Mouse (Mus musculus) forebrain, embryonic 14.5 days (tissue): ENCODE measurements around the gene Psg19. TPM values are rescaled to one million over a fixed set of nuclear protein-coding genes. Genes with fewer than 3 reads are reported as not detected.
"Not testable (repeated sequence)": the region's sequence is repeated elsewhere in the genome, so short reads cannot be mapped to it uniquely, and the experiment has no call there.

Experiments
- ATAC-seq: fragments of 200-750 bp; cut with Nextera tagmentation; 2 replicates; pipeline ENCODE4 v1.8.0; 2017; ENCODE audit warnings: mild to moderate bottlenecking, moderate library complexity
- DNase-seq: peaks from one replicate; pipeline ENCODE4 v3.0.0-alpha.2; 2015; ENCODE audit warnings: low spot score
- H3K27ac ChIP-seq: fragments of 300-500 bp; sonication (generic); 2 replicates; pipeline ENCODE4 v1.5.1; 2014; ENCODE audit warnings: low read depth, mild to moderate bottlenecking, control low read depth, low read length, moderate library complexity
- H3K27me3 ChIP-seq: fragments of 300-500 bp; sonication (generic); replicated peaks from 2 replicates; pipeline ENCODE4 v1.6.1; 2014; ENCODE audit warnings: low read length, control low read depth, mixed read lengths; ENCODE audit not compliant: control insufficient read depth, insufficient read depth
- H3K36me3 ChIP-seq: fragments of 300-500 bp; sonication (generic); 2 replicates; pipeline ENCODE4 v1.6.1; 2014; ENCODE audit warnings: low read length, control low read depth; ENCODE audit not compliant: control insufficient read depth, insufficient read depth
- H3K4me1 ChIP-seq: fragments of 300-500 bp; sonication (generic); 2 replicates; pipeline ENCODE4 v1.6.1; 2014; ENCODE audit warnings: antibody characterized with exemption, low read length, control low read depth; ENCODE audit not compliant: control insufficient read depth, insufficient read depth
- H3K4me2 ChIP-seq: fragments of 300-500 bp; sonication (generic); 2 replicates; pipeline ENCODE4 v1.6.1; 2014; ENCODE audit warnings: mild to moderate bottlenecking, control low read depth, low read length
- H3K4me3 ChIP-seq: fragments of 300-500 bp; sonication (generic); 2 replicates; pipeline ENCODE4 v1.5.1; 2014; ENCODE audit warnings: low read depth, low read length, control low read depth
- H3K9ac ChIP-seq: fragments of 300-500 bp; sonication (generic); 2 replicates; pipeline ENCODE4 v1.6.1; 2014; ENCODE audit warnings: mild to moderate bottlenecking, low read length, control low read depth, moderate library complexity
- H3K9me3 ChIP-seq: fragments of 300-500 bp; sonication (generic); replicated peaks from 2 replicates; pipeline ENCODE4 v1.6.1; 2016; ENCODE audit warnings: low read length, control low read depth, mixed read lengths; ENCODE audit not compliant: control insufficient read depth
- WGBS: fragments of 180-500 bp; shearing (Covaris S2); extraction: QIAGEN DNeasy Blood & Tissue Kit; methylation state at CpG from one replicate; pipeline ENCODE4 v1.1.7; 2014; 5-methylcytosine and 5-hydroxymethylcytosine counted together
- polyA plus RNA-seq: library from polyadenylated mRNA; unstranded; fragments of >200 nt; fragmentation: Nextera tagmentation; extraction: Ambion mirVana; gene quantifications from 2 replicates; pipeline ENCODE4 v1.2.1, GENCODE M21; 2014

Psg19 gene
- polyA plus RNA-seq, 1 experiment from 2014 or later, result not detected

- H3K4me1 ChIP-seq, H3K27me3 ChIP-seq: not testable (repeated sequence)
Observed at GRCm38 (mm10) chr7:18760152-18760551, 38.2 kb downstream of the Psg19 start.

GRCm38 (mm10) chr7:18749896-18750477, 48.3 kb downstream of the Psg19 start:
- H3K4me1 ChIP-seq, H3K27me3 ChIP-seq, H3K36me3 ChIP-seq, H3K27ac ChIP-seq, H3K9me3 ChIP-seq, H3K4me3 ChIP-seq, H3K4me2 ChIP-seq, H3K9ac ChIP-seq: not testable (repeated sequence)
- peak; percentile 89 for DNase-seq
- 53% methylated on average over 10 of the region's 13 CpGs for WGBS
- peak; percentile 81; the same call in 1 of the 2 replicates for ATAC-seq

More at GRCm38 (mm10) chr7:18760152-18760551, 38.2 kb downstream of the Psg19 start:
- WGBS, result 90% methylated on average over 7 of the region's 7 CpGs
- not testable (repeated sequence) for H3K27ac ChIP-seq, ATAC-seq, DNase-seq, H3K4me2 ChIP-seq, H3K9me3 ChIP-seq, H3K9ac ChIP-seq, H3K4me3 ChIP-seq, H3K36me3 ChIP-seq

GRCm38 (mm10) chr7:18748994-18749895, 49.1 kb downstream of the Psg19 start:
- H3K27me3 ChIP-seq, result peaks cover 10% of the 10 kb centered on the region
- 25% methylated on average over 6 of the region's 6 CpGs for WGBS
- no peaks in the 10 kb centered on the region for H3K36me3 ChIP-seq
- ATAC-seq, result no peak; the same call in 1 of the 2 replicates
- H3K4me2 ChIP-seq, result no peak overlapping the region
- no peak overlapping the region for H3K27ac ChIP-seq
- H3K9ac ChIP-seq, result no peak overlapping the region
- DNase-seq, result no peak
- no peaks in the 10 kb centered on the region for H3K4me1 ChIP-seq
- no peaks in the 10 kb centered on the region for H3K9me3 ChIP-seq
- no peak overlapping the region for H3K4me3 ChIP-seq

GRCm38 (mm10) chr7:18747420-18747819, 50.9 kb downstream of the Psg19 start:
- not testable (repeated sequence) for H3K36me3 ChIP-seq, H3K4me2 ChIP-seq, H3K27ac ChIP-seq, DNase-seq, H3K4me1 ChIP-seq, ATAC-seq, H3K9me3 ChIP-seq, H3K4me3 ChIP-seq, H3K27me3 ChIP-seq, H3K9ac ChIP-seq
- WGBS, result 37% methylated on average over 2 of the region's 2 CpGs

- 8% methylated on average over 20 of the region's 20 CpGs for WGBS
- Histone ChIP-seq H3K27ac (no peak overlapping the region), H3K27me3 (peaks cover 10% of the 10 kb centered on the region), H3K9ac (peak overlapping the region; percentile 49), H3K9me3 (no peaks in the 10 kb centered on the region), H3K4me2 (peak overlapping the region; percentile 42), H3K4me1 (no peaks in the 10 kb centered on the region), H3K4me3 (peak overlapping the region; percentile 21), H3K36me3 (no peaks in the 10 kb centered on the region)
- DNase-seq (peak; percentile 13), ATAC-seq (0 out of 2 replicates have a peak, but pooled peaks have one; percentile 34)
Observed at GRCm38 (mm10) chr7:18746189-18746860, 52.0 kb downstream of the Psg19 start.

Other genes with a start within 250 kb of the Psg19 start
- not detected in 2 replicates for gene Psg27, start 231.2 kb downstream of the Psg19 start, polyA plus RNA-seq
- gene Psg23, start 182.0 kb downstream of the Psg19 start, polyA plus RNA-seq, result not detected in 2 replicates
- not detected in 2 replicates for gene Psg21, start 141.8 kb downstream of the Psg19 start, polyA plus RNA-seq
- not detected in 2 replicates for gene Psg20, start 112.3 kb downstream of the Psg19 start, polyA plus RNA-seq
- gene Psg22, start 80.4 kb downstream of the Psg19 start, polyA plus RNA-seq, result not detected in 2 replicates
- gene Psg17, start 23.1 kb upstream of the Psg19 start, polyA plus RNA-seq, result 0.10 TPM in 1 of 2 replicates, not detected in the other
- 0.29 and 0.41 TPM in 2 replicates for gene Mill2, start 41.4 kb upstream of the Psg19 start, polyA plus RNA-seq
- gene Pglyrp1, start 72.8 kb upstream of the Psg19 start, polyA plus RNA-seq, result 19.1 and 20.9 TPM in 2 replicates
- 17.4 and 19.0 TPM in 2 replicates for gene Ccdc61, start 111.9 kb upstream of the Psg19 start, polyA plus RNA-seq
- gene Nova2, start 127.4 kb upstream of the Psg19 start, polyA plus RNA-seq, result 13.1 and 15.7 TPM in 2 replicates
- 0.18 and 0.49 TPM in 2 replicates for gene Nanos2, start 188.9 kb upstream of the Psg19 start, polyA plus RNA-seq
- gene Mypop, start 192.7 kb upstream of the Psg19 start, polyA plus RNA-seq, result 3.6 and 3.9 TPM in 2 replicates
- 25.9 and 33.3 TPM in 2 replicates for gene Irf2bp1, start 205.5 kb upstream of the Psg19 start, polyA plus RNA-seq
- not detected in 2 replicates for gene Foxa3, start 225.0 kb upstream of the Psg19 start, polyA plus RNA-seq
- gene Sympk, start 225.9 kb upstream of the Psg19 start, polyA plus RNA-seq, result 19.1 and 22.7 TPM in 2 replicates